Mouse (Mus musculus) megakaryocyte progenitor cell, adult 5-6 weeks (primary cell): ENCODE results near the gene Ak8. TPM values are rescaled to one million over a fixed set of nuclear protein-coding genes. Genes with fewer than 3 reads are reported as not detected.
A peak's percentile ranks its signal among the peaks of the same experiment; 100 is the strongest.

Experiments
- ATAC-seq: replicated peaks from 2 replicates; pipeline ENCODE4 v1.8.0; 2016; ENCODE audit warnings: mild to moderate bottlenecking, moderate TSS enrichment, inconsistent platforms; ENCODE audit not compliant: poor library complexity
- total RNA-seq, 2 experiments: library from RNA; stranded (forward) in 1 of 2; stranded (reverse) in 1 of 2; fragments of 157-497, 149-512 nt in 1 of 2; fragments of 200-1000 nt in 1 of 2; gene quantifications; 2 replicates each; pipeline versions ENCODE4 v1.2.3 to v1.2.4; 2015 to 2017

Gene Ak8
- total RNA-seq (2015) (0.30 and 0.93 TPM in 2 replicates), total RNA-seq (2017) (0.24 and 0.33 TPM in 2 replicates)

DNA sequence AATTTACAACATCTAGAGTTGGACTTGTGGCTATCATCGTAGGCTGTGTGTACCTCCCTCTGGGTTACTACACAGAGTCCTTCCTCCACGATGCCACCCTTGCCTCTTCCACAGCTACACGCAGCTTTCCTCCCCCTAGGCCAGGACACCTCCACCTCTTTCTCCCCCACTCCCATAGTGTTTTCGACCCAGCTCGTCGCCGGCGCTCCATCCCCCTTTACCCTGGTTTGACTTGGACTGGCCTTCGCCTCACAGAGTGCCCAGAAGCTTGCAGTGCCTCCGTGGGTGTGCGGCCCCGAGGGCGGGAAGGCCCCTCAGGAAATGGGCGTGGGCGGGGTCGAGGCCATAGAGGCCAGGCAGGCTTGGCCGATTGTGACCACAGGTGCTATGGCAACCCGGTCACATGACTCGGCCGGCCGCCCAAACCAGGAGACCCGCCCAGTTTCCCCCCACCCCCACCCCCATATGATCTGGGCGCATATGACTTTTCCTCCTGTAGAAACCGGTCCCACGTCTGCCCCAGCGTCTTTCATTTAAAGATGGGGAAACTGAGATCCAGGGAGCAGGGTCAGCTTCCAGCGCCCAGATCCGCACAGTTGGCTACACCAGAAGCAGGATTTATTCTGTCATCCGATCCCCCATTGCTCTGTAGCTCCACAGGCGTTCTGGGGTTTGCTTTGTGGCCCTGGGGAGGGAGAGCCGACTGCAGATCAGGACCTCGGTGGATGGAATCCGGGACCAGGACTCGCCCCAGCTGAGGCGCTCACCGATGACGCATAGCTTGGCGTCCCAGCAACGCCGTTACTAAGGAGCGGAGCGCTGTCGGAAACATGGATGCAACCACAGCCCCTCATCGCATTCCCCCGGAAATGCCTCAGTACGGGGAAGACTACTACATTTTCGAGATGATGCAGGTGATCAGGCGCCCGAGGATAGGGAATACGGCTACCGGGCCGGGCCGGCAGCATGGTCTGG lies at the start of gene Ak8, which contains the start of gene Spaca9:
Gene Ak8 (plus strand): TSS at position 804 of the 975 bp plus-strand sequence.
Gene Spaca9 (minus strand): TSS at position 367 of the 975 bp plus-strand sequence.
- peak; percentile 35; the same call in 1 of the 2 replicates for ATAC-seq

DNA sequence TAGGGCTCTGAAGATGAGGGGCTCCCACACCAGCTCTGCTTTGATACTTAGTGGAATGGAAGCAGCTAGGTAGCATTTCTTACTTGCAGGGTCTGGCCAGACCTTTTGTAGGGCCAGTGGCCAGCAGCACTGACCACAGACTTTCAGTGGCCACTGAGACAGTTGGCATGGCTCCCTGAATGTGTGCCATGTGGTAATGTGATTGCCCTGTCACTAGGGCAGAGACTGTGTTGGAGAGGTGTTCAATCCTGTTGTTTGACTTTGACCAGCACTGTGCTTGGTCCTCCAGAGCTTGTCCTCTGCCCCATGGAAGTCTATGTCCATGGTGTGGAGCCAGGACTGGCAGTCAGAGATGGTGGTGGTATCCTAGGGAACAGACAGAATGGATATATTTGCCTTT lies 49.4 kb upstream of the Ak8 start:
- ATAC-seq, result no peak

DNA sequence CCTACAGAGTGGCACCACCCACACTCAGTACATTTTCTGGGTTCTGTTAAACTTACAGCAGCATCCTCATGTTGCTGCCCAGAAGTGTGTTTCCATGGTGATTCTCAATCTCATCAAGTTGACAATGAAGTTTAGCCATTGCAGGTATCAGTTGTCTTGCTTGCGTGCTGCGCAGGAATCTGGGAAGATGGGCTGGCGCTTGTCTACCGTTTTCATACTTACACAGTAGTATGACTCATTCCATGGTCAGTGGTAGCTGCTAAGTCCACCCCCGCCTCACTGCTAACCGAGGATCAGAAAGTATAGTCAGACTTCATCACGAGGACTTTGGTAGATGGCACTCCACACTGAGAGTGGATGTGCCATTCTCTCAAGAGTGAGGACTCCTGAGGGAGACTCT lies 46.6 kb upstream of the Ak8 start:
- no peak for ATAC-seq

DNA sequence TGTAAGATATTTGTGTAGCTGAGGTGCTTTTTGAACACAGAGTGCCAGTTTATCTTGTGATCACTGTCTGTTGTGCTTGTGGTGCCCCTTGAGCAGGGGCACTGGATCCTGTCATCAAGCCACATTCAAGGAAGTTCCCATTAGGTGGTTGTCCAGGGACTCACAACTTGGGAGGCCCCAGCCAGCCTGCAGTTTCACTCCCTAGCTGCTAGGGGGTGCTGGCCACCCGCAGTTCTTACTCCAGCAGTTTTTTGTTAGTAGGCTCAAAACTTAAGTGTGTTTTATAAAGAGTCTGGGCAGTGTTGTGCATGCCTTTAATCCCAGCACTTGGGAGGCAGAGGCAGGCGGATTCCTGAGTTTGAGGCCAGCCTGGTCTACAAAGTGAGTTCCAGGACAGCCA lies 45.7 kb upstream of the Ak8 start:
- ATAC-seq, result peak; percentile 74

DNA sequence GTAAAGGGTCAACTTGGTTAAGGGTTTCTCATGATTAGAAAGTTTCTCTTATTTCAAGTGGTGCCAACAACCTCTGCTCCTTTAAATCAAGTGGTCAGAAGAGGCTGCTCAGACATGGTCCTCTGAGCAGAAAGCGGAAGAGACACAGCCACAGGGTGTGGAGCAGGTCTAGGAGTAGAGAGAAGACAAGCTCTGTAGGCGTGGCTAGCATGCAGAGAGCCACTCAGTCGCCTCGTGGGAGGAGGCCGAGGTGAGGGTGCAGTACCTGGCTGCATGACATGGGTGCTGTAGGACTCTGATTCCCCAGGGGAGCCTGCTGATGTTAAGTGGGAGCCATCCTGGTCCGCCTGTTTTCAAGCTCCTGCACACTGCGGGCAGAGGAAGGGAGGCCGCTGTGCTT lies 43.7 kb upstream of the Ak8 start:
- ATAC-seq, result no peak

DNA sequence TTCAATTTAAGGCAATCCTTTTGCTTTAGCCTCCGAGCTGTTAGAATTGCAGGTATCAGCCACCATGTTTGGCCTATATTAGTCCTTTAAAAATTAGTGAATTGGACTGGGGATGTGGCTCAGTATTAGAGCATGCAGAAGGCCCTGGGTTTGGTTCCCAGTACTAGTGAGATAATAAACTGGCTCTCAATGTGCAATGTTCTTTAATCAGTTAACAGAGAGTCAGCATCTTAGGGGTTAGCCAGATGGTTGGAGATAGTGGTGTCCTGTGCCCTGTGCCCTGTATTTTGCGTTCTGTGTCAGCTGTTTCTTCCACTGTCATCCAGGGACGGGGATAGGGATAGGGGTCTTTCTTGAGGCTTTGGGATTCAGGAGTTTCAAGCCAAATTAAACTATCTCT lies 37.1 kb upstream of the Ak8 start:
- ATAC-seq, result peak; percentile 39; the same call in 1 of the 2 replicates

DNA sequence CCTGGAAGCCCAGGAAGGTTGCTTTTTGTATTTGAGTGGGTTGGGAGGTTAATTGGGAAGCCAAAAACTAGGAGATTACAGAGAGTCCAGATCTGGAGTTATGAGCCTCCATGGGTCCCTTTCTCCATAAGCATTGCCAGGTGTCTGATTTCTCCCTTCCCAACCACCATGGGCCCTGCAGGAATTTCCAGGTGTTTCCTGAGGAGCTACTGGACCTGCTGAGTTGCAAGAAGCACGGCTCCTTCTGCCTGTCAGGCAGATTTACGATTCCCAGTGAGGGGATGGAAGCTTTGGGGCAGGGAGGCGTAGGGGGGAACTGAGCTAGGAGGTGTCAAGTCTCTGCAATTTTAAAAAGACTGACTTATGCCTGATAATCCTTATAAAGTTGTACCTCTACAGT lies 34.1 kb upstream of the Ak8 start:
- no peak for ATAC-seq

DNA sequence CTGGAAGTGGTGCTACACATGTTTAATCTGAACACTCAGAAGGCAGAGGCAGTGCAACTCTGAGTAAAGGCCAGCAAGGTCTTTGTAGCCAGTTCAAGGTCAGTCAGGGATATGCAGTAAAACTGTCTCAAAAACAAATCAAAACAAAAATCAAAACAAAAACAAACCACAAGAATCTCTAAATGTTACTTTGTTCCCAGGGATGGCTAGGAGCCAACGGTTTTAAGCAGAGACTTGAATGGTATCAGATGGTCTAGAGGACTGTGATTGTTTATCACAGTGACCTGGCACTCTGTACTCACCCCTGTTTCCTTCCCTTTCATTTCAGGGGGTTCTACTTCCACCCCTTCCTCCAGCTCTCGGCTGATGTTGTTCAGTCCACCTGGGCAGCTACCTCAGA lies 28.5 kb upstream of the Ak8 start:
- ATAC-seq, result no peak

DNA sequence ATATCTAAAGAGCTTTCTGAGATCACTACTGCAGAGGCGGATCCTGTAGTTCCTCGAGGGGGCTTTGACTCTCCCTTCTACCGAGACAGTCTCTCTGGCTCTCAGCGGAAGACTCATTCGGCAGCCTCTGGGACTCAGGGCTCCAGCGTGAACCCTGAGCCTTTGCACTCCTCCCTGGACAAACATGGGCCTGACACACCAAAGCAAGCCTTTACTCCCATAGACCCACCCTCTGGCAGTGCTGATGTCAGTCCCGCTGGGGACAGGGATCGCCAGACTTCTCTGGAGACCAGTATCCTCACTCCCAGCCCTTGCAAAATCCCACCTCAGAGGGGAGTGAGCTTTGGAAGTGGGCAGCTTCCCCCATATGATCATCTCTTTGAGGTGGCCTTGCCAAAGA lies 24.0 kb upstream of the Ak8 start:
- no peak for ATAC-seq

DNA sequence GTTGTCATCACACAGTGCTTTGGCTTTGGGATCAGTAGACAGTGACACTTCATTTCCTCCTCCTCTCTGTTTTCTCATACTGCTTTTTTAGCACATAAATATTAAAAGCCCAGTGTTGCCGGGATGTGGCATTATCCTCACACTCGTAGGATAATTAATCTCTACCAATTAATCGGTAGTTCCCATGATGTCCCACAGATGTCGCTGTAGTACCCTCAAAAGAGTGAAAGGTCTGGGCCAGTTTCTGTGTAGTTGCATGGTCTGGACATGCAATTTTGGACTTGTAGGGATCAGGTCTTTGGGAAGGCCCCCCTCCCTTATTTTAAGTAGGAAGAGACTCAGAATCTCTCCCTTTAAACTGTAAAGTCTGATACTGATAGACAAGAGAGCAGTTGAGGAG lies 19.3 kb upstream of the Ak8 start:
- ATAC-seq, result peak; percentile 70; the same call in 1 of the 2 replicates

DNA sequence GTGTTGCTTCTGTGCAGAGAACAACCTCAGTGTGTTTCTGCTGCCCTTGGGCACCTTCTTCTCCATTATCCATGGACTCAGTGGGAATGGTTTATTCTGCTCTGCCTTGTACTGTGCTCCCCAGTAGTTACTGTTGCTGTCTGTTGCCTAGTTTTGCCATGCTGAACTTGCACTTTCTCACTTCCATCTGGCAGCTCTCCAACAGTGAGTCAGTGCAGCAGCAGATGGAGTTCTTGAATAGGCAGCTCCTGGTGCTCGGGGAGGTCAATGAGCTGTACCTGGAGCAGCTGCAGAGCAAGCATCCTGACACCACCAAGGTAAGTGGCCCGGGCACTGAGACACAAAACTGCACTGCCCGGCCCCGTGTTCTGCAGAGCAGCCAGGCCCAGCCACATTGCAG lies 18.2 kb upstream of the Ak8 start:
- no peak for ATAC-seq

DNA sequence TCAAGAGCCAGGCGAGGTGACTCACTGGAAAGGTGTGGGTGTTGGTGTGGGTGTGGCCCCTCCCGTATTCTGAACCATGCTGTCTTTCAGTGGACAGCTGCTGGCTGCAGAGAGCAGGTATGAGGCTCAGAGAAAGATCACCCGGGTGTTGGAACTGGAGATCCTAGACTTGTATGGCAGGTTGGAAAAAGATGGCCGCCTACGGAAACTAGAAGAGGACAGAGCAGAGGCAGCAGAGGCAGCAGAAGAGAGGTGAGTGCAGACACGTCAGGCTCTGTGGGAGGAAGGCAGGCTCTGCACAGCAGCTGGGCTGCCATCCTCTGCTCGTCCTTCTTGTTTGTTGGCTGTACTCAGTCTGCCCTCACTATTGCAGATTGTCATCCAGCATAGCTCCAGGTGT lies 14.1 kb upstream of the Ak8 start:
- no peak for ATAC-seq

DNA sequence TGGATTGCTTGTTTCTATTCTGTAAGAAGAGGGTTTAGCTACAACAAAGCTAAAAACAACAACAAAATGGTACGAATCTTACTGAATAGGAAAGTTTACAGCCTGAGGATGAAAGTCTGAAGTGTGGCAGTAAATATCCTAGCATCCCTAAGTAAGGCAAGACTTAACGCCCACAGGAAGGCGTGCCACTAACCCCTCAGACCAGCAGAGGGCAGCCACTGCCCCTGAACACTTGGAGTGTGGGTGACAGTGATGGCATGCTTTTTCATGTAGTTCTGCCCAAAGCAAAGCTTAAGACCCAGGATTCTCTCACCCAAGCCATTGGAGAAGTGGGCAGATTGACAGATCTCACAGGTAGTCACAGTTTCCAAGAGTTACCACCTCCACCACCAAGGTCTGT lies 11.5 kb upstream of the Ak8 start:
- peak; percentile 90 for ATAC-seq

DNA sequence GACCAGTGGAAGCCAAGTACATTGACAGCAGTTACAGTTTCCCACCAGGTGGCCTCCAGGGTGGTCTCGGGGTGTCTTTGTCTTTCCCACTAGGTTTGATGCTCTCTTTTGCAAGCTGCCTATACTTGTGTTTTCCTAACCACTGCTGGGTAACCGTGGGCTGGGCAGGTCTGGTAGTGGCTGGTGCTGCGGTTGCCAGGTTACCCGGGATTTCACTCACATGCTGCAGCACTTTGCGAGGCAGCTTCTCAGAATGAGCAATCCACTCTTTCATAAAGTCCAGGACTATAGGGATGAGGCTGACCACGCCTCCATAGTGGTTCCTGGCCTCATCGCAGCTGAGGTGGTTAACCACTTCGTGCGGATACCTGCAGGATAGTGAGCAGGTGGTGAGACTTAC lies 7.3 kb upstream of the Ak8 start:
- ATAC-seq, result no peak

DNA sequence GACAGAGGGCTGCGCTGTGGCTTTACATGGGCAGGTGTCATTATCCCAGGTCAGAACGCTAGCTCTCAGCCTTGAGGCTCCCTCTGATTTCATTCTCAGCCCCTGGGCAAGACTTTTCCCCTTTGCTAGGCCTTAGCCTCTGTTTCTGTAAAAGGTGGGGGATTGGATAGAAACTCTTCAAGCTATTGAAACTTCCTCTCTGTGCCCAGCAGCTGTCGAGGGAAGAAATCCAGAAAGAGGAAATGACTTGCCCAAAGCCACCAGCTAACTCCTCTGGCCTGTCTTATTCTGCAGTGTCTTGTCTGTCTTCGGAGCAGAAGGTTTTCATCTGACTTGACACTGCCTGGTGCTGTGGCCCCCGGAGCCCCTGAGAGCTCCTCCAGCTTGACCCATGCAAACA lies 1.4 kb upstream of the Ak8 start:
- peak; percentile 32 for ATAC-seq

DNA sequence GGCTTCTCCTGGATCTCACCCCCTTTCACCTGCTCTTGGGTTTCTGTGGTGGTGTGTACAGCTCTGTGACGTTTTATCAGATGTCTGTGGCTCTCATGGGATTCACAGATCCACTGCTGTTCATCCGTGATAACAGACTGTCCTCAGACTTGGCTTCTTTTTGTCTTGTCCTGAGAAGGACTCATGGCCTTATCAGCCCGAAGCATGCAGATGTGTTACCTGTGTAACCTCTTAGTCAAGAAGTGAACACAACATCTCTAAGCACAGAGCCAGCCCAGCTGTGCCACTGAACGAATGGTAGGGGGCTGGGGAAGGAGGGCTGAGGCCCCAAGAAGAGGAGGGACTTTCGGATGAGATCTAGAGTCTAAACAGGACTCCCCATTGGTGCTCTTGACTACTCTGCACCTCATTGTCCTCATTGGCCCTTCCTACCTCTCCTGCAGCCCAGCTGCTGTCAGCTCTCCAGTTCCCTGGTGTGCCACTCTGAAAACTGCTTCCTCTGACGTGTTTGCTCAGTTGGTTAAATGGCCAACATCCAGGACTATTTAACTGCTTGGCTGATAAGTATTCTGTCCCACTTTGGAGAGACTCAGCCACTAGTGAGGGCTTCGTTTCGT lies 1.8 kb downstream of the Ak8 start:
- ATAC-seq, result peak; percentile 74

DNA sequence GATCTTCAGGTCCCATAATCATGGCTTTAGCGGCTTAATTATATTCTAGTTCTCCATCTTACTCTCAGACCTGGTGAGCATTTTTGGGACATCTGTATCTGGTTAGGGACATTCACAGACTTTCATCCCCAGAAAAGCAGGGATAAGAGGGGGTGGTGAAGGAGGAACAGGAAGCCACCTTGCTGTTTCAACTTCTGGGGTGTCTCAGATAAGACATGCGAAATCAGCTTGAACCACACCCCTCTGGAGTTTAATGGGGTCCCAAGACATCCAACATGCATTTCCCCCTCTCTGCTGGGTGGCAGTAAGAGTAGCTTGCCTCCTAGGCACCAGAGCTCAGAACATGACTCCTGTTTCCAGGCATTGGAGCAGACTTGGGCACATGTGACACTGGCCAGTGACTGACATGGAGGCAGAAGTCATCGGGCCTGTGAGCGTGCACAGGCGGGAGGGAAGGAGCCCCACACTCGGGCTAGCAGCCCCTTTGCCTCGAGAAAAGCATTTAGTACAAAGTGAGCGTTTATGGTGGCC lies 6.2 kb downstream of the Ak8 start:
- no peak for ATAC-seq

DNA sequence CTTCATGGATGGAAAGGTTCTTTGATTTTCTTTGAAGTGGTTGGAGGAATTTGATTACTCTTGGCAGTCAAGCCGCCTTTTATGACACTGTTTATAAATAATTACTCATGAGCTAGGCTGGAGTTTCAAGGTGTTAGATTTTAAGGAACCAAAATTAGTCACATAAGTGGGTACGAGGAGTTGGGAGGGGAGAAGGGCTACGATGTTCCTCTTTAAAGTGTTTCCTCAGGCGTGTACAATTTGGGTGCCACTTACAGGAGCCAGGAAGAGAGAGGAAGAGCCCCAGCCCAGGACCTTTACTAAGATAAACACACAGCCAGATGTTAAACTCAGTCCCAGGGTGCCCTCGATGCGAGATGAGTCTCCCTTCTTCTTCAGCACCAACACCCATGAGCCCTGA lies 6.8 kb downstream of the Ak8 start:
- 0 out of 2 replicates have a peak, but pooled peaks have one; percentile 25 for ATAC-seq

DNA sequence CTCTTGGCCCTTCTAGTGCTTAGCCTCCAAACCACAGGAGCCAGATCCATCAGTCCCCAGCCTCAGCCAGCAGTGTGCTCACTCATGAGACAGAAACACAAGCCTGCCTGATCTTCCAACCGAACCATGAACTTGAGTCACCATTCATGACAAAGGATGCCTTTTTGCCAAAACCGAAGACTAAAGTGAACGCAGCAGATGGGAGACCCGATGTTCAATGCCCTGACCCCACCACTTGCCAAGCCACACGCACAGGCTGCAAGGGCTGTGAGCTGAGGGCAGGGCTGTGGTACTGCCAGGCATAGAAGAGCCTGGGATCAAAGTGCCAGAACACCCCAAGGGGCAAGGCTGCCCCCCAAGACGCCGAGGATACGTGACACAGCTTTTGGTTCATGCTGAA lies 13.1 kb downstream of the Ak8 start:
- no peak for ATAC-seq

DNA sequence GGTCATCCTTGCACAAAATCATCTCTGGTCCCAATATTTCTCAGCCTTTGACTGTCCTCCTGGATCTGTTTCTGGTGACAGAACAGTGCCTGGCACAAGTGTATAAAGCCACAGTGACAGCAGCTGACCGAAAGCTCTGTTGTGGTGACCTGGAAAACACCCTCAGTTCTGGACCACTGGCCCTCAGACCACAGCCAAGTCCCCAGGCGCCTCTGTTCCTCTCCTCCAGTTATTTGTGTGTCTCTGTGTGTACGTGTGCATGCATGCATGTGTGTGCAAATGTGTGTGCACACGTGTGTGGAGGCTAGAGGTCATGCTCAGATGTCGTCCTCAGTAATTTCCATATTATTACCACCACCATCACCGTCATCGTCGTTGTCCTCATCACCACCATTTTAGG lies 22.5 kb downstream of the Ak8 start:
- no peak for ATAC-seq

DNA sequence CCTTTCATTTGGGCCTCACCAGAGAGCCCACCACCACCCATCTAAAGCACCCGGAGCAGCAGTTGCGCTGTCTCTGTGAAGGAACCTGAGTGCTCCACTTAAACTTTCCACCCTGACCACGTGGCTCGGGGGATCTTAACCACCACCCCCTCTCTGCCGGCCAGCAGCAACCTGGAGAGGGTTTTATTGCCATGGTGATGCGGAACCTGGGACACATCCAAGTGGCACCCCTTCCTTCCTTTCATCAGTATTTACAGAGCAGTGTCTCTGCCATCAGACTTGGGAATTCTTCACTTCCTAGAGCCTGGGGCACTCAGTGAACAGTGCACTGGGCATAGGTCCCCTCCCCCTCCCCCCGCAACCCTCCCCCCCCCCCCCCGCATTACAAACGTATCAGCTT lies 23.9 kb downstream of the Ak8 start:
- no peak for ATAC-seq
